Mouse (Mus musculus): ENCODE measurements around the gene 4933411K16Rik.

- peak; percentile 33 for TF ChIP-seq CTCF (IDR thresholded peaks at IDR 0.05; ENCODE audit: low read depth)
- no peak for TF ChIP-seq EP300 (optimal IDR thresholded peaks at IDR 0.05)
Observed at GRCm38 (mm10) chr19:42089103-42089747, 37.2 kb downstream of the 4933411K16Rik start.

Data from stomach, postnatal 0 days (tissue).